Mouse (Mus musculus): Measurements from ENCODE around the gene Pkd1l2. TPM values are rescaled to one million over a fixed set of nuclear protein-coding genes. Genes with fewer than 3 reads are reported as not detected.
A peak's percentile ranks its signal among the peaks of the same experiment; 100 is the strongest.

Gene Pkd1l2
- polyA plus RNA-seq, 1 experiment = 0.02 TPM

DNA sequence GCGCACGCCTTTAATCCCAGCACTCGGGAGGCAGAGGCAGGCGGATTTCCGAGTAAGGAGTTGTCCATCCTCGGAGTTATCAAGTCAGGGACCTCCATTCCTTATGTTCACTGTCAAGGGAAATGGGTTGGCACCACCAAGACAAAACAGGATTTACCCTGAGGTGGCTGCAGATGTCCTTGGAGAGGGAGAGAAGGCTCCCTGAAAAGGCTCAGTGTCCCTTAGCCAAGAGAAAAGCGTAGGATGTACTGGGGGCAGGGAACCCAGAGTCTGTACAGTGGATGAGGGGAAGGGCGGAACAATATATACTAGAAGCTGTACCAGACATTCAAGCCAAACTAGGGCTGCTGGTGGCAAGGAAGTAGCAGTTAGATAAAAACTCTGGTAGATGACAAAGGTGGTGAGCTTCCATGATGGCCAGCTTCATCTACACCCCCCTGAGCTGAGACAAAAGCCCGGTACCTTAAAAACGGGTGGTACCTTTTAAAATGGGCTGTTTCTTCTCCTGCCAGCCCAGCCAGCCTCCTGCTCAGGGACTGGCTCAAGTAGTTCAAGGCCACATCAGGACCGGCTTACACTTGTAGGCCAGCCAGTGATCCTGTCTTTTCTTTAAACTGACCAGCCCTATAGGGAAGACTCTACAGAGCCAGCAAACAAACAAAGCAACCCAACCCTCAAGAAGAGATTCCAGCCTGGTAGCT lies 88.1 kb downstream of the Pkd1l2 start:
- peaks cover 6% of the 10 kb centered on the region; the same call in 1 of the 2 replicates for H3K4me1 ChIP-seq (ENCODE audit: control insufficient read depth, insufficient read depth, low read length)
- no peaks in the 10 kb centered on the region for H3K27me3 ChIP-seq (ENCODE audit: control insufficient read depth, insufficient read depth, low read length)
- no peak overlapping the region for H3K27ac ChIP-seq (ENCODE audit: insufficient read depth, low read length)
- H3K4me3 ChIP-seq (replicated peaks; ENCODE audit: insufficient read depth, low read depth, low read length) = peak overlapping the region; percentile 77
- DNase-seq = peak in 1 of 2 experiments; percentile 19
- no peak for TF ChIP-seq POLR2A (IDR thresholded peaks at IDR 0.05; ENCODE audit: borderline replicate concordance, insufficient read depth, low read length)
- 59% methylated on average over 11 of the region's 11 CpGs for WGBS

DNA sequence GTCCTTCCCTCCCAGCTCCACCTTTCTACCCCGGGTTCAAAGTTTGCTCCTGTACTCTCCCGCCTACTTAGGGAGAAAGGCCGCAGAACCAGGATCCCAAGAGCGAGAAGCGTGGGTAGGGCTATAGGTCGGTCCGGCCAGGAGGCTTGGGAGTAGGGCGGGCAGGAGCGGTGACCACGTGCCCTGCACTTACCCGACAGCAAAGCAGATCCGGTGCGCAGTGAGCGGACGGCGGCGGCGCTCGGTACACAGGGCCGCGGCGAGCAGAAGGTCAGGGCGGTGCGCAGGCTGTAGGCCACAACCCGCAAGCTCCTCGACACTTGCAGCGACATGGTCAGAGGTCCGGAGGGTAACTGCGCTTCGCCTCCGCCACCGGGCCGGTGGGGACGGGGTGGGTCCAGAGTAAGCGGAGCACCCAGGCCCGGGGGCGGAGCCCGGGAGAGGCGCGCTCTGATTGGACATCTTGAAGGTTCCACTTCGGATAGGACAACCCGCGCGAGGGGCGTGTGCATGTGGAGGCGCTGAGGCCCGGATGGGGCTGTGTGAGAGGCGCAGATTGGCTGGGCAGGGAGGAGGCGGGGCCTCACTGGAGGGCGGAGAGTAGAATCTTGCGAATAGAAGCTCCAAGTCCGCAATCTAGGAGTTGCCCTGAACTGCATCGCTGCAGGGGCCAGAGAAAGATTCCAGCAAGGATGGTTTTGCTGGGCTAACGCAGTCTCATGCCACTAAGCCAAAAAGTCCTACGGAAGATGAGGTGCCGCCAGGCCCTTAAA lies 89.0 kb downstream of the Pkd1l2 start, which contains the start of gene Gcsh:
TSS of gene Gcsh (minus strand) at position 443 of the 773 bp plus-strand sequence.
- peak; percentile 70 for TF ChIP-seq POLR2A (IDR thresholded peaks at IDR 0.05; ENCODE audit: borderline replicate concordance, insufficient read depth, low read length)
- TF ChIP-seq CTCF (IDR thresholded peaks at IDR 0.05; ENCODE audit: borderline replicate concordance, insufficient read depth, low read depth, low read length) = no peak
- peaks cover 6% of the 10 kb centered on the region; the same call in 1 of the 2 replicates for H3K4me1 ChIP-seq (ENCODE audit: control insufficient read depth, insufficient read depth, low read length)
- H3K4me3 ChIP-seq (replicated peaks; ENCODE audit: insufficient read depth, low read depth, low read length) = peak within 1 kb of the TSS; percentile 77
- DNase-seq = peak; percentile 97 to 98
- under 1% methylated on average over 55 of the region's 56 CpGs for WGBS
- no peak within 1 kb of the TSS for H3K27ac ChIP-seq (ENCODE audit: insufficient read depth, low read length)
- no peaks in the 10 kb centered on the region for H3K27me3 ChIP-seq (ENCODE audit: control insufficient read depth, insufficient read depth, low read length)

DNA sequence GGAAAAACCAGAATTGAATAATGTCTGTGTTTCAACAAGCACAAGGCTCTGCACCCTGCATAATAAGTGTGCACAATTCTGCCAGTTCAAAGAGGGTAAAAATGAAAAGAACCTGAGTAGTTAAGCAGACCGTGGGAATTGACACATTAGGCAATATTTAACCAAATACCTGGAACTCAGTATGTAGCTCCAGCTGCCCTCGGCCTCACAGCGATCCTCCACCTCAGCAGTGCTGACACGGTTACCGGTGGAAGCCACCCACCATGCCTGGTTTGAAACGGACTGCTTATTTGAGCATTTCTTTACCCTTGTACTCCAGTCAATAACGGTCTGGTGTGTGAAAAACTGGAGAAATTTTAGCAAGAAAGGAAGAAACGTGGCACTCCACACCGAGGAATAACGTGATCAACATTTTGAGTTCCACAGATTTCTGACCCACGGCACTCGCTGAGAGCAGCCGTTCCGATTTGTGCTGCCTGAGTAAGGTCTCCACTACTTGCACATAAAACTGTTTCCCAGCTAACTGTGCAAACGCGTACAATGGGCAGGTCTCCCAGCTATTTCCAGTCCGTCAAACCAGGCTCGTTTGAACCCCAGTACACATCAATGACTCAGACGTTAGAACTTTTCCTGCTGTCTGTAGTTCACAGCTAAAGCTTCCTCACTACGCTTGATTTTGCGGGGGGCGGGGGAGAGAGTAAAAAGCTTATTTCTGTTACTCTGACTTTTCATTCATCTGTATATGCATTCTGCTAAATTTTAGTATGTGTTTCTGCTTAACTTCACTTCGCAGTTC lies 89.9 kb downstream of the Pkd1l2 start:
- TF ChIP-seq POLR2A (IDR thresholded peaks at IDR 0.05; ENCODE audit: borderline replicate concordance, insufficient read depth, low read length) (no peak), CTCF (IDR thresholded peaks at IDR 0.05; ENCODE audit: borderline replicate concordance, insufficient read depth, low read depth, low read length) (no peak)

DNA sequence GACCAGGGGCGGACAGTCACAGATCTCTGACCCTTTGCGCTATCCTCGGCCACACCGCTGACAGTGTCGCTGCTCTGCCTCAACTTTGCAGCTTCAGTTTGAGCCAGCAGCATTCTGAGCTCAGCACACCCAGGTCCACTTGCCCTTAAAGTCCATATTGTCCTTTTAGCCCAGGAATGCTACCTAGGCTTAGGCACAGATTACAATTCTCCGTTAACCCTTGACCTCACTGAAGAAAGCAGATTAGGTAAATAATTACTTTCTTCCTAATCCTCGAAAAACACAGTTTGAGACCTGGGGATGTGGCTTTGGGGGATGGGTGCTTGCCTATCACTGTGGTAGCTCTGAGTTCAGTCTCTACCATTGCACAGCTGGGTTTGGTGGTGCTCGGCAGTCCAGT lies 91.0 kb downstream of the Pkd1l2 start:
- DNase-seq = no peak

More for the DNA sequence above, 89.9 kb downstream of the Pkd1l2 start:
- DNase-seq = peak in 1 of 2 experiments; percentile 17
- H3K4me3 ChIP-seq (replicated peaks; ENCODE audit: insufficient read depth, low read depth, low read length) = peak overlapping the region; percentile 77
- no peak overlapping the region for H3K27ac ChIP-seq (ENCODE audit: insufficient read depth, low read length)
- peaks cover 6% of the 10 kb centered on the region; the same call in 1 of the 2 replicates for H3K4me1 ChIP-seq (ENCODE audit: control insufficient read depth, insufficient read depth, low read length)
- no peaks in the 10 kb centered on the region for H3K27me3 ChIP-seq (ENCODE audit: control insufficient read depth, insufficient read depth, low read length)
- 6% methylated on average over 23 of the region's 23 CpGs for WGBS

DNA sequence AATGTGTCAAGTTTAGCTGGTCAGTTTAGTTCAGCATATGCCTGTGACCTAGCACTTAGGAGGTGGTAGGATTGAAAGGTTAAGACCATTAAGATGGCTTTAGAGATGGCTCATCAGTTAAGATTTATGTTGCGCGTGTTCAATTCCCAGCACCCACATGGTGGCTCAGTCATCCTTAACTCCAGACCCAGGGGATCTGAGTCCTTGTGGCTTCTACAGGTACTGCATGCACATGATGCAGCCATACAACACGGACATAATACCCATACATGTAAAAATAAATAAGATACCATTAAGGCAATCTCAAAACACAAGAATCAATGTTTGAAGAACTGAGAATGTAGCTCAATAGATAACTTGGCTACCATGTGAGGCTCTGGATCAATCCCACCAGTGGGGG lies 92.4 kb downstream of the Pkd1l2 start:
- TF ChIP-seq POLR2A (IDR thresholded peaks at IDR 0.05; ENCODE audit: borderline replicate concordance, insufficient read depth, low read length) (no peak), CTCF (IDR thresholded peaks at IDR 0.05; ENCODE audit: borderline replicate concordance, insufficient read depth, low read depth, low read length) (no peak)
- no peak overlapping the region for H3K4me3 ChIP-seq (replicated peaks; ENCODE audit: insufficient read depth, low read depth, low read length)
- H3K27me3 ChIP-seq (ENCODE audit: control insufficient read depth, insufficient read depth, low read length) = no peaks in the 10 kb centered on the region
- no peak for DNase-seq
- H3K27ac ChIP-seq (ENCODE audit: insufficient read depth, low read length) = no peak overlapping the region
- peaks cover 6% of the 10 kb centered on the region; the same call in 1 of the 2 replicates for H3K4me1 ChIP-seq (ENCODE audit: control insufficient read depth, insufficient read depth, low read length)
- WGBS = 98% methylated on average over 3 of the region's 3 CpGs

More for the DNA sequence above, 91.0 kb downstream of the Pkd1l2 start:
- Histone ChIP-seq H3K27me3 (ENCODE audit: control insufficient read depth, insufficient read depth, low read length) (no peaks in the 10 kb centered on the region), H3K27ac (ENCODE audit: insufficient read depth, low read length) (no peak overlapping the region), H3K4me1 (ENCODE audit: control insufficient read depth, insufficient read depth, low read length) (peaks cover 6% of the 10 kb centered on the region; the same call in 1 of the 2 replicates), H3K4me3 (replicated peaks; ENCODE audit: insufficient read depth, low read depth, low read length) (no peak overlapping the region)
- whole genome bisulfite sequencing = 94% methylated on average over 8 of the region's 8 CpGs
- TF ChIP-seq CTCF (IDR thresholded peaks at IDR 0.05; ENCODE audit: borderline replicate concordance, insufficient read depth, low read depth, low read length) = no peak
- TF ChIP-seq POLR2A (IDR thresholded peaks at IDR 0.05; ENCODE audit: borderline replicate concordance, insufficient read depth, low read length) = no peak

DNA sequence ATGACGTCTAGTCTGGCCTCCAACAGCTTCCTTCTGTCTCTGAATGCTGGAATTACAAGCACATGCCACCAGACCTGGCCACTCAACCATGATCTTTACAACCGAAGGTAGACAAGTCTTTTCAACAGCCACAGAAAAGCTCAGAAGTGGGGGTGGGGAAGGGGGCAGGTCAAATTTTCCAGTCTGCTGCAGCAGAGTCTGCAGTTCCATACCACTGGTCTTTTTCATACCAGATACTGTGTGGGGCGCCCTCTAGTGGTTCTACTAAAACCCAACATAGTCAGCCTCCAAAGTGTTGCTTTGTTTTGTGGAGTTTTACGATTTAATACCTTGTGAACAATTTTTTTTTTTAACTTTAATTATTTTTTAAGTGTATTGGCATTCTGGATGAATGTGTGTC lies 102.1 kb downstream of the Pkd1l2 start:
- TF ChIP-seq CTCF (IDR thresholded peaks at IDR 0.05; ENCODE audit: borderline replicate concordance, insufficient read depth, low read depth, low read length) (peak; percentile 40; the same call in 1 of the 2 replicates), POLR2A (IDR thresholded peaks at IDR 0.05; ENCODE audit: borderline replicate concordance, insufficient read depth, low read length) (no peak)
- Histone ChIP-seq H3K27me3 (ENCODE audit: control insufficient read depth, insufficient read depth, low read length) (no peaks in the 10 kb centered on the region), H3K4me3 (replicated peaks; ENCODE audit: insufficient read depth, low read depth, low read length) (no peak overlapping the region), H3K27ac (ENCODE audit: insufficient read depth, low read length) (no peak overlapping the region), H3K4me1 (ENCODE audit: control insufficient read depth, insufficient read depth, low read length) (no peaks in the 10 kb centered on the region)
- peak; percentile 34 to 42 for DNase-seq
- 7% methylated on average over 4 of the region's 4 CpGs for WGBS

DNA sequence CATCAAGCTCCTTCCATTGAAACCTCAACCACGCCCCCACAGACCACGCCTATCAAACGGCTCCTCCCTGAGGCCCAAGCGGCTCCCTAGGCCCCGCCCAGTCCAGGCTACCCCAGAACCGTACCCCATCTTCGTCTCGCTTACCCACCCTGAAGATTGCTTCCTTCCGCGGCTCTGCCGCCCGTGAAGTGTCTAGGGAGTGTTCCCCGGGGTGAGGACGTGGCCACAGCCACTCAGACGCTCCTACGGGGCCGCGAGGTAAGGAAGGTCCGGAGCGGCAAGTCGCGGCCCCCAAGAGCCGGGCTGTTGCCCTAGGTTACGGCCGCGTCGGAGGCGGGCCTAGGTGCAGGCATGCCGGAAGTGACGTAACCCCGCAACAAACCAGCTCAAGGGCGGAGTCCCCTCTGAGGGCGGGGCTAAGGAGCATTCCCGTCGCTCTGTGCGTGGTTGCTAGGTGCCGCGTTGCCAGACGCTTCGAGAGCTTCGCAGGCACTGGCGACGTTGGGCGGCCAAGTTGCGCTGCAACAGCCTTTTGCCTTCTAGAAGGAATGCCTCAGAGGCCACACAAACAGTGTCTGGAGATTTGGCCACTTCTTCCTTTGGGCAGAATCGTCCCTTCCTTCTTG lies 103.5 kb downstream of the Pkd1l2 start, which contains the start of gene 1700030J22Rik:
TSS of gene 1700030J22Rik (minus strand) at position 329 of the 626 bp plus-strand sequence.
- Histone ChIP-seq H3K27me3 (ENCODE audit: control insufficient read depth, insufficient read depth, low read length) (no peaks in the 10 kb centered on the region), H3K4me1 (ENCODE audit: control insufficient read depth, insufficient read depth, low read length) (no peaks in the 10 kb centered on the region), H3K4me3 (replicated peaks; ENCODE audit: insufficient read depth, low read depth, low read length) (peak within 1 kb of the TSS; percentile 68), H3K27ac (ENCODE audit: insufficient read depth, low read length) (no peak within 1 kb of the TSS)
- under 1% methylated on average over 46 of the region's 46 CpGs for WGBS
- DNase-seq = peak; percentile 98
- TF ChIP-seq CTCF (IDR thresholded peaks at IDR 0.05; ENCODE audit: borderline replicate concordance, insufficient read depth, low read depth, low read length) (no peak; the same call in 1 of the 2 replicates), POLR2A (IDR thresholded peaks at IDR 0.05; ENCODE audit: borderline replicate concordance, insufficient read depth, low read length) (no peak)

Measured in cerebellum, adult 2 months (tissue).